Mouse (Mus musculus) lung, postnatal 0 days (tissue): ENCODE measurements at regions not wholly inside any gene's neighbourhood (a gene's known extent, or its start where the extent isn't known, plus 50 kb on each side); places are given as distances from the start of the nearest gene placed in this dataset.

Source experiments
- CTCF ChIP-seq: IDR thresholded peaks from 2 replicates; pipeline ENCODE4 v1.5.1; 2016; ENCODE audit warnings: antibody characterized with exemption, mild to moderate bottlenecking
- EP300 ChIP-seq: IDR thresholded peaks from 2 replicates; pipeline ENCODE4 v1.6.1; 2016; ENCODE audit warnings: antibody characterized with exemption, mild to moderate bottlenecking, control low read depth

DNA sequence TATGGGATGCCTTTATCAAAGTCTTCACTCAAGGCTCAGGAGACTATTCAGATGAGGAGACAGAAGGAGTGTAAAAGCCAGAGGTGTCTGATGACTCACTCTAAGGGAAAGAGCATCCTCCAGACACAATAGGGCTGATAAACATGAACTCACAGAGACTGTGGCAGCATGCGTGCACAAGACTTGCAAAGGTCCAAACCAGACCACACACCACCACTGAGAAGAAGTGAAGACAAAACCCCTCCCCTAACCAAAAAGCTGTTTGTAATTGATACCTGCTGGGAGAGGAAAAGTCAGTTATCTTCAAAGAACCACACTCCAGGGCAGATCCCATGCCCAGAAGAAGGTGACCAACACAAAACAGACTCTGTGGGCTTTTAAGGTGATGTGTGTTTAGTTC is 56.0 kb upstream of the Ly86 start:
- TF ChIP-seq CTCF (no peak), EP300 (no peak)
